Mouse (Mus musculus) myocyte (in vitro differentiated cells): ENCODE measurements at regions not wholly inside any gene's neighbourhood (a gene's known extent, or its start where the extent isn't known, plus 50 kb on each side); places are given as distances from the start of the nearest gene placed in this dataset.

Experiments used
- H3K27me3 ChIP-seq: one replicate; pipeline ENCODE4 v1.6.1; 2011; ENCODE audit not compliant: control insufficient read depth, insufficient read depth, insufficient read length
- H3K36me3 ChIP-seq: one replicate; pipeline ENCODE4 v1.6.1; 2011; ENCODE audit not compliant: control insufficient read depth, insufficient read depth
- H3K4me2 ChIP-seq: one replicate; pipeline ENCODE4 v1.6.1; 2011; ENCODE audit warnings: low read depth, control low read depth
- H3K4me3 ChIP-seq: one replicate; pipeline ENCODE4 v1.5.1; 2011; ENCODE audit warnings: mild to moderate bottlenecking, control low read depth, moderate library complexity
- H3K79me2 ChIP-seq: one replicate; pipeline ENCODE4 v1.6.1; 2011; ENCODE audit not compliant: control insufficient read depth, insufficient read depth
- H3ac ChIP-seq: one replicate; pipeline ENCODE4 v1.6.1; 2011; ENCODE audit not compliant: control insufficient read depth, insufficient read length
- CEBPB ChIP-seq: IDR thresholded peaks from 2 replicates; pipeline ENCODE4 v1.6.1; 2011; ENCODE audit warnings: mild to moderate bottlenecking, moderate library complexity; ENCODE audit not compliant: poor library complexity, insufficient read depth, severe bottlenecking
- E2F4 ChIP-seq: IDR thresholded peaks from one replicate; pipeline ENCODE4 v1.6.1; 2011; ENCODE audit warnings: mild to moderate bottlenecking, control low read depth, moderate library complexity; ENCODE audit not compliant: insufficient read depth
- MAX ChIP-seq: IDR thresholded peaks from one replicate; pipeline ENCODE4 v1.6.1; 2011; ENCODE audit warnings: low read depth, mild to moderate bottlenecking, control low read depth
- MYOD1 ChIP-seq, 3 experiments: IDR thresholded peaks; one replicate each; pipeline ENCODE4 v1.6.1; 2011; ENCODE audit warnings: control low read depth in 2 of 3, low read depth in 2 of 3, mild to moderate bottlenecking in 2 of 3, moderate library complexity in 1 of 3; ENCODE audit not compliant: insufficient read length in 2 of 3, control insufficient read depth in 1 of 3
- MYOG ChIP-seq, 3 experiments: IDR thresholded peaks; one replicate each; pipeline ENCODE4 v1.6.1; 2011; ENCODE audit warnings: control low read depth in 2 of 3, low read depth in 2 of 3, mild to moderate bottlenecking in 2 of 3; ENCODE audit not compliant: insufficient read length in 2 of 3, control insufficient read depth in 1 of 3, insufficient read depth in 1 of 3
- POLR2A ChIP-seq: IDR thresholded peaks from one replicate; pipeline ENCODE4 v1.6.1; 2011; ENCODE audit warnings: low read depth, mild to moderate bottlenecking, control low read depth, moderate library complexity; ENCODE audit not compliant: insufficient read length
- POLR2AphosphoS2 ChIP-seq: IDR thresholded peaks from one replicate; pipeline ENCODE4 v1.6.1; 2011; ENCODE audit warnings: low read depth, control low read depth; ENCODE audit not compliant: insufficient read length
- REST ChIP-seq: IDR thresholded peaks from one replicate; pipeline ENCODE4 v1.6.1; 2011; ENCODE audit warnings: mild to moderate bottlenecking, control low read depth, moderate library complexity; ENCODE audit not compliant: insufficient read depth, insufficient read length
- SRF ChIP-seq: IDR thresholded peaks from one replicate; pipeline ENCODE4 v1.6.1; 2011; ENCODE audit warnings: low read depth; ENCODE audit not compliant: control insufficient read depth, insufficient read length
- TCF12 ChIP-seq: IDR thresholded peaks from one replicate; pipeline ENCODE4 v1.6.1; 2011; ENCODE audit warnings: mild to moderate bottlenecking, control low read depth; ENCODE audit not compliant: poor library complexity, insufficient read depth, severe bottlenecking
- TCF3 ChIP-seq: IDR thresholded peaks from one replicate; pipeline ENCODE4 v1.6.1; 2011; ENCODE audit warnings: low read depth, control low read depth; ENCODE audit not compliant: insufficient read length
- USF1 ChIP-seq: IDR thresholded peaks from one replicate; pipeline ENCODE4 v1.6.1; 2011; ENCODE audit warnings: low read depth, mild to moderate bottlenecking, control low read depth, moderate library complexity

DNA sequence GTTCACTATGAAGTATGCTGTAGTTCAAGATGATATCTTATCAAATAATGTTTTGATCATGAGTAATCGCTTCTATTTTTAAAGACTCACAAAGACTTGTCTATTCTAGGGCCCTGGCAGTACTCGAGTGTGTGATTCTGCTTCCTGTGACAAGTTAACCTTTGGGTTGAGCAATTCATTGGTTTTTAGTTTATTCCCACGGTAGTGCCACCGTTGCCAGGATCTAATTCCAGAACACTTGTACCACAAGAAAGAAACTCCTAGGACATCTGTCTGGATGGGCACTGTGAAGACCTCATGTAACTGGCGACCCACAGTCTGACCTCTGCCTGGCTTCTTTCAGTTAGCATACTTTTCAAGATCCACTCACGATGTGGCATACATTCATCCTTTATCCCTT lies 134.7 kb upstream of the Mkln1 start:
- Histone ChIP-seq H3K36me3 (no peaks in the 10 kb centered on the region), H3K27me3 (no peaks in the 10 kb centered on the region), H3K4me2 (no peak overlapping the region), H3ac (no peak overlapping the region), H3K4me3 (no peak overlapping the region), H3K79me2 (no peaks in the 10 kb centered on the region)
- TF ChIP-seq POLR2AphosphoS2 (no peak), REST (no peak), MAX (no peak), TCF12 (no peak), E2F4 (no peak), POLR2A (no peak), TCF3 (no peak), MYOD1 (IDR thresholded peaks at IDR 0.05; ENCODE audit: control insufficient read depth in 1 of 3, insufficient read length in 2 of 3, low read depth in 2 of 3) (no peak), MYOG (IDR thresholded peaks at IDR 0.05; ENCODE audit: control insufficient read depth in 1 of 3, insufficient read depth in 1 of 3, insufficient read length in 2 of 3, low read depth in 2 of 3) (no peak), CEBPB (no peak), SRF (no peak), USF1 (no peak)

DNA sequence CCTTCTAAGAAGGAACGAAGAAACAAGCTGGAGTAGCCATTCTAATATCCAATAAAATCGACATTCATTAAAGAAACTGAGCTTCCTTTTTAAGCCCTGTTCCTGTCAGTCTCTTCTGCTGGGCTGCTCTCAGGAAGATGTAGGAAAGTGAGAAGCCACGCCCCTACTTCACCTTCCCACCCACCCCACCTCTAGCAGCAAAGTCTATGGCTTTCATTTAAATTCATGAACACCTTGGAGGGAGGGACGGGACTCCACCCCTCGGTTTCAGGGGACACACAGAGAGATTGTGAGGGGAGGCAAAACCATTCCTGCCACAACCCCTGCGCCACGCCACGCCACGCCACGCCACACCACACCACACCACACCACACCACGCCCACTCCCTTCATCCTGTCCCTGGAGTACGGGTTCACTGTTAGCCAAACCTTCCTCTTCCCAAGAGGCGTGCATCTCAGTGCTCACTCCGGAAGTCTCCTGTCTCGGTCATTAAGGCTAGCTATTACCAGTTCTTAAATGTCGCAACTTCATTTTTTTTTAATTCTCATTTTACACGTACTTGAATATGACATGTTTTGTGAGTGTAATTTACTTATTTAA lies 132.0 kb upstream of the Mkln1 start:
- Histone ChIP-seq H3K4me2 (no peak overlapping the region), H3K4me3 (no peak overlapping the region), H3K36me3 (no peaks in the 10 kb centered on the region), H3K79me2 (no peaks in the 10 kb centered on the region), H3ac (no peak overlapping the region), H3K27me3 (no peaks in the 10 kb centered on the region)
- TF ChIP-seq POLR2AphosphoS2 (no peak), MYOG (IDR thresholded peaks at IDR 0.05; ENCODE audit: control insufficient read depth in 1 of 3, insufficient read depth in 1 of 3, insufficient read length in 2 of 3, low read depth in 2 of 3) (no peak), USF1 (no peak), MYOD1 (IDR thresholded peaks at IDR 0.05; ENCODE audit: control insufficient read depth in 1 of 3, insufficient read length in 2 of 3, low read depth in 2 of 3) (no peak), REST (no peak), E2F4 (no peak), CEBPB (no peak), POLR2A (no peak), MAX (no peak), TCF12 (no peak), TCF3 (no peak), SRF (no peak)

DNA sequence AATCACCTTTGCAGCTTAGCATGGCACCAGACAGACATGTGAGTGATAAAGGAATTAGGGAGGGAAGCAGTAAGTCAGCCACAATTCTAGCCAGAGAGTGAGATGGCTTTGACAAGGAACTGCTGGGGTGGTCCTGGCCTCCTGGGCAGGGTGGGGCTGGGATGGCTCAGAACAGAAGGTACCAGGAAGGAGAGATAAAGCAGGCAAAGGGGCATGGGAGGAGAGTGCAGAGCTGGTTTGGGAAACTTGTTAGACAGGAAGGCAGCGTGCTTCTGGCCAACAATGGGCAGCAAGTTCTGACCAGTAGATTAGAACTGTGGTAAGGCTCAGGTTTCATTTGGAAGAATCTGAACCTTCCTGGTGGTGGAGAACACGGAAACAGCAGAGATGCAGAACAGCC lies 130.5 kb upstream of the Mkln1 start:
- no peaks in the 10 kb centered on the region for H3K36me3 ChIP-seq
- H3ac ChIP-seq = no peak overlapping the region
- no peak overlapping the region for H3K4me3 ChIP-seq
- H3K4me2 ChIP-seq = no peak overlapping the region
- no peaks in the 10 kb centered on the region for H3K27me3 ChIP-seq
- TF ChIP-seq MYOD1 (IDR thresholded peaks at IDR 0.05; ENCODE audit: control insufficient read depth in 1 of 3, insufficient read length in 2 of 3, low read depth in 2 of 3) = no peak
- no peak for TF ChIP-seq MYOG (IDR thresholded peaks at IDR 0.05; ENCODE audit: control insufficient read depth in 1 of 3, insufficient read depth in 1 of 3, insufficient read length in 2 of 3, low read depth in 2 of 3)
- no peak for TF ChIP-seq E2F4
- no peak for TF ChIP-seq MAX
- no peak for TF ChIP-seq POLR2AphosphoS2
- no peak for TF ChIP-seq CEBPB
- no peak for TF ChIP-seq TCF3
- TF ChIP-seq USF1 = no peak
- no peak for TF ChIP-seq SRF
- no peak for TF ChIP-seq REST
- TF ChIP-seq TCF12 = no peak
- TF ChIP-seq POLR2A = no peak
- H3K79me2 ChIP-seq = no peaks in the 10 kb centered on the region

GRCm38 (mm10) chr6:31273816-31274215 lies 124.7 kb upstream of the Mkln1 start:
- Histone ChIP-seq H3ac (no peak overlapping the region), H3K4me3 (no peak overlapping the region)
- TF ChIP-seq REST (no peak), MYOG (IDR thresholded peaks at IDR 0.05; ENCODE audit: control insufficient read depth in 1 of 3, insufficient read depth in 1 of 3, insufficient read length in 2 of 3, low read depth in 2 of 3) (no peak), TCF12 (no peak), MAX (no peak), CEBPB (no peak), TCF3 (no peak), POLR2A (no peak), SRF (no peak), USF1 (no peak), E2F4 (no peak), MYOD1 (IDR thresholded peaks at IDR 0.05; ENCODE audit: control insufficient read depth in 1 of 3, insufficient read length in 2 of 3, low read depth in 2 of 3) (no peak), POLR2AphosphoS2 (no peak)

DNA sequence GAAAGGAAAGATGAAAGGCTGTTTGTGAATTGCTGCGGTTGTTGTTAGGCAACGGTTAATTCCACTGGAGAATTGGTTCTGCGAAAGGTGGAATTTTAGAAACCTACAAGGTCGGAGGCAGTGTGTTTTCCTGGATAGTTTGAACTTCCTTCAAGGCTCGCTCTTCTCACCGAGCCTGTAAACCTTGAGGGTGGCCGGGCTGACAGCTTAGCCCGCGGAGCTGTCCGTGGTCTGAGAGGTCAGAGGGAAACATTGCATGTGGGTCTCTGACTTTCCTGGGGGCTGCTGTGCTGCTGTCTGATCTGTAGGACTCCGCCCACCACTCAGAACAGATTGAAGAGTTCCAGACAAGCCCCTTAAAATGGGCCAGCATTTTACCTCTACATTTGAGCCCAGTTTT lies 124.3 kb upstream of the Mkln1 start:
- H3K27me3 ChIP-seq = no peaks in the 10 kb centered on the region
- H3K4me2 ChIP-seq = no peak overlapping the region
- no peak overlapping the region for H3ac ChIP-seq
- no peaks in the 10 kb centered on the region for H3K36me3 ChIP-seq
- H3K79me2 ChIP-seq = no peaks in the 10 kb centered on the region
- H3K4me3 ChIP-seq = no peak overlapping the region
- no peak for TF ChIP-seq CEBPB
- TF ChIP-seq REST = peak; percentile 81
- TF ChIP-seq SRF = no peak
- TF ChIP-seq TCF3 = no peak

More at GRCm38 (mm10) chr6:31273816-31274215, 124.7 kb upstream of the Mkln1 start:
- no peaks in the 10 kb centered on the region for H3K27me3 ChIP-seq
- H3K36me3 ChIP-seq = no peaks in the 10 kb centered on the region
- H3K4me2 ChIP-seq = no peak overlapping the region
- H3K79me2 ChIP-seq = no peaks in the 10 kb centered on the region
